ENCODE assay signal across 34 mouse cellular contexts in genomic region chr5:48329751-48330150, GRCm38 (mm10).
"Had no signal": no experiment of that assay in that cellular context is flagged by ENCODE, and none has a peak within 500 bp of the region (broad histone marks: within the 10 kb centered on the region; RNA-seq: fewer than 3 reads in every experiment).

No protein-coding gene starts in this region.

- H3K36me3 ChIP-seq: heart, embryonic 10.5 days; heart, embryonic 12.5 days; heart, embryonic 13.5 days; heart, embryonic 15.5 days; hindbrain, embryonic 10.5 days; hindbrain, embryonic 12.5 days; hindbrain, embryonic 13.5 days; hindbrain, embryonic 15.5 days; intestine, embryonic 15.5 days; kidney, embryonic 15.5 days had no signal

- H3K4me1 ChIP-seq: heart, embryonic 10.5 days; heart, embryonic 12.5 days; heart, embryonic 13.5 days; heart, embryonic 15.5 days; hindbrain, embryonic 15.5 days; intestine, embryonic 15.5 days had no signal

- H3K27me3 ChIP-seq: heart, embryonic 12.5 days; heart, embryonic 13.5 days; heart, embryonic 15.5 days; hindbrain, embryonic 15.5 days; intestine, embryonic 15.5 days; kidney, embryonic 15.5 days had no signal

- ATAC-seq: hindbrain, embryonic 16.5 days; hindbrain, postnatal 0 days; inflammation-experienced regulatory T-cells, adult 6 months; intestine, embryonic 15.5 days; intestine, postnatal 0 days had no signal

- H3K4me2 ChIP-seq: heart, embryonic 11.5 days; heart, embryonic 12.5 days; heart, embryonic 13.5 days; heart, embryonic 15.5 days; hindbrain, embryonic 12.5 days; hindbrain, embryonic 13.5 days; hindbrain, embryonic 14.5 days; hindbrain, embryonic 15.5 days; intestine, embryonic 15.5 days; kidney, embryonic 15.5 days had no signal

- H3K4me3 ChIP-seq: heart, embryonic 10.5 days; heart, embryonic 12.5 days; heart, embryonic 13.5 days; heart, embryonic 15.5 days; hindbrain, embryonic 10.5 days; hindbrain, embryonic 12.5 days; hindbrain, embryonic 13.5 days; hindbrain, embryonic 15.5 days; intestine, embryonic 15.5 days; kidney, embryonic 15.5 days; layer of hippocampus, adult 2 months had no signal

- H3K9ac ChIP-seq: heart, embryonic 12.5 days; heart, embryonic 13.5 days; heart, embryonic 15.5 days; hindbrain, embryonic 12.5 days; hindbrain, embryonic 13.5 days; hindbrain, embryonic 14.5 days; hindbrain, embryonic 15.5 days; intestine, embryonic 15.5 days; kidney, embryonic 15.5 days had no signal

- H3K9me3 ChIP-seq: heart, embryonic 10.5 days; heart, embryonic 12.5 days; heart, embryonic 13.5 days; heart, embryonic 15.5 days; hindbrain, embryonic 10.5 days; hindbrain, embryonic 12.5 days; hindbrain, embryonic 13.5 days; hindbrain, embryonic 15.5 days; intestine, embryonic 15.5 days; kidney, embryonic 15.5 days had no signal

- DNase-seq: heart, postnatal 10 days; heart, postnatal 14 days; heart, postnatal 36 days; heart, postnatal 4 days; kidney, adult 11 months; kidney, adult 18-20 months; kidney, adult 2 months; kidney, adult 8-10 months; kidney, adult 9 months; kidney, postnatal 10 days; kidney, postnatal 14 days; kidney, postnatal 25 days; kidney, postnatal 36 days; kidney, postnatal 4 days; layer of hippocampus, adult 9-11 months; layer of hippocampus, postnatal 36 days had no signal

- H3K27ac ChIP-seq: heart, embryonic 10.5 days; heart, embryonic 13.5 days; heart, embryonic 15.5 days; hindbrain, embryonic 10.5 days; hindbrain, embryonic 12.5 days; hindbrain, embryonic 13.5 days; hindbrain, embryonic 14.5 days; hindbrain, embryonic 15.5 days; hindbrain, postnatal 0 days; intestine, embryonic 15.5 days; kidney, embryonic 15.5 days; kidney, postnatal 0 days; layer of hippocampus, adult 2 months had no signal
